Mouse (Mus musculus): Measurements from ENCODE around the gene Plcd1.

DNA sequence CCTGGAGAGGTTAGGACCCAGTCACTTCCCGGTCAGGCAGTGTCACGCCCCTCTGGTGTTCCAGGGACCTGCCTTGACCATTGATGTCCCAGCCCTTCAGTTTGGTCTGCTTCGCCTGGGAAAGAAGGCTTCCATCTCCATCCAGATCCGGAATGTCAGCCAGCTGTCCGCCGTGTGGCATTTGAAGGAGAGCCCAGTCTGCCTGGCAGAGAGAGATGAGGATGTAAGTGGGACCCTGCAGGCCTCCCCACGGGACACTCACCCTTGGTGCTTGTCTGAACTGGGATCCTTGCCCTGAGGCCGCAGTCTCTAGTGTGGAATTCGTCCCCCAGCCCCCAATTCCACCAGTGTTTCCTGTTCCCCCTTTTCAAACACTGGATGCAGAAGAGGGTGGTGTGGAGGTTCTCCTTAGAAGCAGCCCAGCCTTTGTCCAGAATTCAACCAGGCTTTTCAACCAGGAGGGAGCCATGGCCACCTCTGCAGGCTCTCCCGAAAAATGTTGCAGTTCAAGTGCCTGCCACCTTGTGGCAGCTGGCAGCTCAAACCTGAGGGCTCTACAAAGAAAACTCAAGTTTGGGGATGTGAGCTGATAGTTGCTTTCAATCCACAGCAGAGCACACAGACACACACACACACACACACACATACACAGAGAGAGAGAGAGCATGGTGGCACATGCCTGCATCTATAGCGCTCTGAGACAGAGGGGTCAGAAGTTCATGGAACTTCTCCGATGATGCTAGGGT, 35.3 kb upstream of the Plcd1 start:
- TF ChIP-seq CTCF (IDR thresholded peaks at IDR 0.05 in 2 of 3, conservative IDR thresholded peaks at IDR 0.05 in 1 of 3; ENCODE audit: control insufficient read depth in 1 of 3, insufficient read depth in 1 of 3, low read depth in 2 of 3, low read length in 3 of 3, poor library complexity in 1 of 3, severe bottlenecking in 1 of 3): peak in 2 of 3 experiments; percentile 10 to 18; a peak in 1 of 6 replicates
- TF ChIP-seq TCF12 (IDR thresholded peaks at IDR 0.05; ENCODE audit: low read depth, low read length): no peak
- TF ChIP-seq MAZ (IDR thresholded peaks at IDR 0.05; ENCODE audit: low read depth, low read length): no peak
- TF ChIP-seq EP300 (IDR thresholded peaks at IDR 0.05; ENCODE audit: low read depth in 1 of 2, low read length in 2 of 2): no peak
- no peak for TF ChIP-seq MAX (IDR thresholded peaks at IDR 0.05; ENCODE audit: low read length)
- no peak for TF ChIP-seq CHD1 (IDR thresholded peaks at IDR 0.05; ENCODE audit: low read depth, low read length)
- no peak for TF ChIP-seq TBP (IDR thresholded peaks at IDR 0.05; ENCODE audit: low read depth, low read length)
- TF ChIP-seq KAT2A (conservative IDR thresholded peaks at IDR 0.05; ENCODE audit: low read depth, low read length): no peak
- no peak for TF ChIP-seq MAFK (IDR thresholded peaks at IDR 0.05; ENCODE audit: borderline replicate concordance, low read depth, low read length)
- no peak for TF ChIP-seq POLR2A (IDR thresholded peaks at IDR 0.05; ENCODE audit: control insufficient read depth in 1 of 2, insufficient read depth in 1 of 2, low read depth in 1 of 2, low read length in 2 of 2, poor library complexity in 1 of 2)
- TF ChIP-seq ZNF384 (IDR thresholded peaks at IDR 0.05; ENCODE audit: low read depth, low read length): no peak
- TF ChIP-seq ETS1 (IDR thresholded peaks at IDR 0.05; ENCODE audit: low read depth, low read length): no peak

All from MEL (cell line).